Mouse (Mus musculus) spleen, postnatal 14 days (tissue): ENCODE results near the gene Gm10428.

Source experiments
- DNase-seq, 2 experiments: peaks; one replicate each; pipeline ENCODE4 v3.0.0; 2021 to 2022; ENCODE audit warnings: low spot score in 2 of 2

The Gm10428 gene

DNA sequence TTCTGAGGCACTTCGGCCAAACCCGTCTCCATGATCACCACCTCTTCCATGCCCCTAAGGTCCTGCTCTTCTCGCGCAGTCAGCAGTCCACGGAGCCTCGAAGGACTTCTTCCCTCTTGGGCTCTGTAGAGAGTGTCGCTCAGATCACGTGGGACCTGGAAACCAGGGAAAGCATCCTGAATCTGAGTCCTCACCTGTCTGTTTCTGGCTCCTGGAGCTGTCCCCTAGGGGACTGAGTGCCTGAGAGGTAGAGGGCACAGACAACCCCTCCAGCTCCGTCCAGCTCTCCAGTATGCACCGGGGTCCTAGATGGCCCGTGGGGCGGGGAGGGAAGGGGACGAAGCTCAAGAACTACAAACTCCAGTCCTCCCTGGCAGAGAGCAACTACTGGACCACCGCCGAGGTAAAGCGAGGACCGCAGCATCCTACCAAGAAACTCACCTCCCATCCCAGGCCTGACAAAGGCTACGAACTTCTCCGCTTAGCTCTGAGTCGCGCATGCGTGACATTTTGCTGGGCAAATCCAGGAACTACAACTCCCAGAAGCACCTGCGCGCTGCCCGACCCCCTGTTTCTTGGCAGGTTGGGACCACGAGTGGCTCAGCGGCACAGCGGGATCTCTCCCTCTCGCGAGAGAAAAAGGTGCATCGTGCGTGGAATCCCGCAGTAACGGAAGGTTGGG, 36.2 kb downstream of the Gm10428 start, which contains the start of gene Zfp286:
Zfp286 (minus strand) TSS at position 528 of the 682 bp plus-strand sequence.
- peak; percentile 19 to 56 for DNase-seq

DNA sequence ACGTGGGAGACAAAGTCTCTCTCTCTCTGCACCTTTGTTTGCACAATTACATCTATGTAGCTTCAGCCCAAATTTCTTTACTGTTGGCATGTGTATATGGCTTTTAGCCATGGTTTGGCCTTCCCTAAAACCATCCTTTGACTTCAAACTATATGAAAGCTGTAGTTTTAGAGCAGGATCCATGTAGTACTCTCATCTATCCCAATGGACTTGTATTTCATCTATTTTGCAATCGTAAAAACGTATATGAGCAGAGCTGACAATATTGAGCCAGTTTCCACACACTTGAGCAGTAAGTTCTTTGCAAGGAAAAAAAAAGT, 36.7 kb downstream of the Gm10428 start:
- no peak for DNase-seq
